Mouse (Mus musculus): ENCODE results near the gene Cacna2d3. TPM values are rescaled to one million over a fixed set of nuclear protein-coding genes. Genes with fewer than 3 reads are reported as not detected.

Gene Cacna2d3
- total RNA-seq, 2 experiments from 2014 or later, result 0.62 to 1.7 TPM

- peak; percentile 24 for DNase-seq
- intact Hi-C loops (cut with DNase I; ENCODE audit: low total_unique reads), result no loop called here
Observed at GRCm38 (mm10) chr14:29113852-29114450, 607.7 kb downstream of the Cacna2d3 start.

GRCm38 (mm10) chr14:29111666-29112065 lies 610.0 kb downstream of the Cacna2d3 start:
- DNase-seq, result no peak
- intact Hi-C loops (cut with DNase I; ENCODE audit: low total_unique reads), result no loop called here

GRCm38 (mm10) chr14:29110351-29111091 lies 611.1 kb downstream of the Cacna2d3 start:
- intact Hi-C loops (cut with DNase I; ENCODE audit: low total_unique reads), result no loop called here
- no peak for DNase-seq

GRCm38 (mm10) chr14:29107464-29107863 lies 614.2 kb downstream of the Cacna2d3 start:
- intact Hi-C loops (cut with DNase I; ENCODE audit: low total_unique reads), result no loop called here
- no peak for DNase-seq

- DNase-seq, result no peak
- intact Hi-C loops (cut with DNase I; ENCODE audit: low total_unique reads), result no loop called here
Observed at GRCm38 (mm10) chr14:29097776-29098175, 623.9 kb downstream of the Cacna2d3 start.

GRCm38 (mm10) chr14:29095431-29095830 lies 626.2 kb downstream of the Cacna2d3 start:
- intact Hi-C loops (cut with DNase I; ENCODE audit: low total_unique reads), result no loop called here
- no peak for DNase-seq

GRCm38 (mm10) chr14:29090074-29090473 lies 631.6 kb downstream of the Cacna2d3 start:
- DNase-seq, result peak; percentile 82
- intact Hi-C loops (cut with DNase I; ENCODE audit: low total_unique reads), result no loop called here

GRCm38 (mm10) chr14:29086528-29086927 lies 635.1 kb downstream of the Cacna2d3 start:
- intact Hi-C loops (cut with DNase I; ENCODE audit: low total_unique reads), result loop anchor here (5.0 kb wide), 1 partner anchor 139 kb away; no protein-coding TSS in a partner anchor
- DNase-seq, result no peak

- intact Hi-C loops (cut with DNase I; ENCODE audit: low total_unique reads), result loop anchor here (5.0 kb wide), 1 partner anchor 138 kb away; no protein-coding TSS in a partner anchor
Observed at GRCm38 (mm10) chr14:29085493-29086159, 636.0 kb downstream of the Cacna2d3 start.

GRCm38 (mm10) chr14:29082171-29082570 lies 639.5 kb downstream of the Cacna2d3 start:
- no peak for DNase-seq
- intact Hi-C loops (cut with DNase I; ENCODE audit: low total_unique reads), result no loop called here

More at GRCm38 (mm10) chr14:29085493-29086159, 636.0 kb downstream of the Cacna2d3 start:
- DNase-seq, result no peak

GRCm38 (mm10) chr14:29080630-29081029 lies 641.0 kb downstream of the Cacna2d3 start:
- no peak for DNase-seq
- intact Hi-C loops (cut with DNase I; ENCODE audit: low total_unique reads), result no loop called here

- intact Hi-C loops (cut with DNase I; ENCODE audit: low total_unique reads), result no loop called here
- no peak for DNase-seq
Observed at GRCm38 (mm10) chr14:29080228-29080627, 641.4 kb downstream of the Cacna2d3 start.

GRCm38 (mm10) chr14:29077418-29077817 lies 644.2 kb downstream of the Cacna2d3 start:
- intact Hi-C loops (cut with DNase I; ENCODE audit: low total_unique reads), result no loop called here

GRCm38 (mm10) chr14:29073747-29074146 lies 647.9 kb downstream of the Cacna2d3 start:
- DNase-seq, result no peak
- intact Hi-C loops (cut with DNase I; ENCODE audit: low total_unique reads), result no loop called here

More at GRCm38 (mm10) chr14:29077418-29077817, 644.2 kb downstream of the Cacna2d3 start:
- no peak for DNase-seq

GRCm38 (mm10) chr14:29062676-29063075 lies 659.0 kb downstream of the Cacna2d3 start:
- intact Hi-C loops (cut with DNase I; ENCODE audit: low total_unique reads), result no loop called here
- DNase-seq, result no peak

GRCm38 (mm10) chr14:29061491-29061890 lies 660.2 kb downstream of the Cacna2d3 start:
- no peak for DNase-seq
- intact Hi-C loops (cut with DNase I; ENCODE audit: low total_unique reads), result no loop called here

- no peak for DNase-seq
- intact Hi-C loops (cut with DNase I; ENCODE audit: low total_unique reads), result no loop called here
Observed at GRCm38 (mm10) chr14:29060679-29061078, 661.0 kb downstream of the Cacna2d3 start.

GRCm38 (mm10) chr14:29051951-29052835 lies 669.5 kb downstream of the Cacna2d3 start:
- no peak for DNase-seq

GRCm38 (mm10) chr14:29042355-29042754 lies 679.3 kb downstream of the Cacna2d3 start:
- intact Hi-C loops (cut with DNase I; ENCODE audit: low total_unique reads), result no loop called here
- DNase-seq, result no peak

More at GRCm38 (mm10) chr14:29051951-29052835, 669.5 kb downstream of the Cacna2d3 start:
- intact Hi-C loops (cut with DNase I; ENCODE audit: low total_unique reads), result no loop called here
